Mouse (Mus musculus) spleen, adult 2 months (tissue): ENCODE results near the gene Flywch1. TPM values are rescaled to one million over a fixed set of nuclear protein-coding genes. Genes with fewer than 3 reads are reported as not detected.
"Not testable (repeated sequence)": the region's sequence is repeated elsewhere in the genome, so short reads cannot be mapped to it uniquely, and the experiment has no call there.

Experiments
- DNase-seq, 2 experiments: peaks; one replicate each; pipeline versions ENCODE4 v3.0.0 to v3.0.0-alpha.2; 2012 to 2021; ENCODE audit warnings: low spot score in 2 of 2, low read depth in 1 of 2
- H3K27ac ChIP-seq: fragments of 200-500 bp; 2 replicates; pipeline ENCODE4 v1.5.1; 2012; ENCODE audit warnings: low read length, inconsistent platforms; ENCODE audit not compliant: insufficient read depth
- H3K27me3 ChIP-seq: fragments of 200-500 bp; 2 replicates; pipeline ENCODE4 v1.6.1; 2012; ENCODE audit warnings: mild to moderate bottlenecking, moderate library complexity, low read length, inconsistent platforms; ENCODE audit not compliant: control insufficient read depth, insufficient read depth
- H3K36me3 ChIP-seq: fragments of 200-500 bp; 2 replicates; pipeline ENCODE4 v1.6.1; 2012; ENCODE audit warnings: mild to moderate bottlenecking, low read length, inconsistent platforms; ENCODE audit not compliant: control insufficient read depth, insufficient read depth
- H3K4me1 ChIP-seq: fragments of 200-500 bp; 2 replicates; pipeline ENCODE4 v1.6.1; 2011; ENCODE audit warnings: inconsistent platforms; ENCODE audit not compliant: control insufficient read depth, insufficient read depth, insufficient read length
- H3K4me3 ChIP-seq: fragments of 200-500 bp; 2 replicates; pipeline ENCODE4 v1.5.1; 2011; ENCODE audit warnings: mild to moderate bottlenecking, inconsistent platforms; ENCODE audit not compliant: insufficient read depth, insufficient read length; ENCODE audit errors: extremely low read depth
- CTCF ChIP-seq: fragments of 200-500 bp; IDR thresholded peaks from 2 replicates; pipeline ENCODE4 v1.5.1; 2011; ENCODE audit warnings: mild to moderate bottlenecking, inconsistent platforms; ENCODE audit not compliant: insufficient read depth, insufficient read length, insufficient replicate concordance; ENCODE audit errors: extremely low read depth
- POLR2A ChIP-seq: fragments of 200-500 bp; IDR thresholded peaks from 2 replicates; pipeline ENCODE4 v1.6.1; 2011; ENCODE audit warnings: low read depth, low read length, inconsistent platforms
- WGBS: fragments of 180-500 bp; shearing (Covaris S2); methylation state at CpG from one replicate; pipeline ENCODE4 v1.1.7; 2018; 5-methylcytosine and 5-hydroxymethylcytosine counted together
- polyA plus RNA-seq: library from polyadenylated mRNA; depleted of rRNA; stranded (reverse); fragments of >200 nt; gene quantifications from 2 replicates; pipeline ENCODE4 v1.2.3, GENCODE M21; 2012

The Flywch1 gene
- polyA plus RNA-seq, 1 experiment: 17.4 TPM

- no peak for DNase-seq
- TF ChIP-seq POLR2A (no peak), CTCF (no peak)
- Histone ChIP-seq H3K27ac (no peak overlapping the region), H3K4me3 (no peak overlapping the region), H3K27me3 (no peaks in the 10 kb centered on the region), H3K36me3 (no peaks in the 10 kb centered on the region), H3K4me1 (peaks cover 4% of the 10 kb centered on the region; the same call in 1 of the 2 replicates)
- whole genome bisulfite sequencing: 46% methylated on average over 2 of the region's 2 CpGs
Observed at GRCm38 (mm10) chr17:23778447-23778846, 7.0 kb upstream of the Flywch1 start.

DNA sequence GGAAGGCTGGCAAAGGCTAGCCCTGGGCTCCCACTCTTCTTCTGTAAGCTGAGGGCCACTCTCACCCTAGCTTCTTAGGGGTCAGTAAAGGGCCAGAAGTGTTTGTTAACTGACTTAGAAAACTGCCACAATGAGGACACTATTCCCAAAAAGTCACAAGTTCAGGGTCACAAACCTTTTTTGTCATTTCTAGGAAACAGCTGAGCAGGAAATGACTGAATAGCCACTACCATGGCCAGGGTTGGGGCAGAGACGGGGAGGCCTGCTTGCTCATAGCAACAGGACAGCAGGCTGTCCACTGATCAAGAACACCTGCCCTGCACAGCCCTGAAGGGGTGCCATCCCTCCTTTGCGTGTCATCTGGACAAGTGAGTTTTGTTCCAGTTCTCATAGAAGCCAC is 5.7 kb upstream of the Flywch1 start:
- Histone ChIP-seq H3K27ac (no peak overlapping the region), H3K36me3 (no peaks in the 10 kb centered on the region), H3K4me1 (peaks cover 4% of the 10 kb centered on the region; the same call in 1 of the 2 replicates), H3K4me3 (no peak overlapping the region), H3K27me3 (no peaks in the 10 kb centered on the region)
- no peak for DNase-seq
- WGBS: 75% methylated on average over 2 of the region's 2 CpGs
- TF ChIP-seq POLR2A (no peak), CTCF (no peak)

- Histone ChIP-seq H3K36me3 (no peaks in the 10 kb centered on the region), H3K27me3 (no peaks in the 10 kb centered on the region), H3K27ac (no peak overlapping the region), H3K4me3 (no peak overlapping the region), H3K4me1 (peaks cover 4% of the 10 kb centered on the region; the same call in 1 of the 2 replicates)
- 91% methylated on average over 10 of the region's 10 CpGs for WGBS
- no peak for DNase-seq
- TF ChIP-seq CTCF (no peak), POLR2A (no peak)
Observed at GRCm38 (mm10) chr17:23776216-23776615, 4.8 kb upstream of the Flywch1 start.

- Histone ChIP-seq H3K36me3 (no peaks in the 10 kb centered on the region), H3K27me3 (no peaks in the 10 kb centered on the region), H3K4me3 (no peak overlapping the region), H3K27ac (no peak overlapping the region), H3K4me1 (peaks cover 4% of the 10 kb centered on the region; the same call in 1 of the 2 replicates)
- DNase-seq: peak; percentile 75 to 86
- TF ChIP-seq CTCF: peak; percentile 93
- no peak for TF ChIP-seq POLR2A
- WGBS: 3% methylated on average over 12 of the region's 12 CpGs
Observed at GRCm38 (mm10) chr17:23774090-23774489, 2.7 kb upstream of the Flywch1 start.

GRCm38 (mm10) chr17:23773676-23774075 is 2.3 kb upstream of the Flywch1 start:
- H3K4me3 ChIP-seq: no peak overlapping the region

DNA sequence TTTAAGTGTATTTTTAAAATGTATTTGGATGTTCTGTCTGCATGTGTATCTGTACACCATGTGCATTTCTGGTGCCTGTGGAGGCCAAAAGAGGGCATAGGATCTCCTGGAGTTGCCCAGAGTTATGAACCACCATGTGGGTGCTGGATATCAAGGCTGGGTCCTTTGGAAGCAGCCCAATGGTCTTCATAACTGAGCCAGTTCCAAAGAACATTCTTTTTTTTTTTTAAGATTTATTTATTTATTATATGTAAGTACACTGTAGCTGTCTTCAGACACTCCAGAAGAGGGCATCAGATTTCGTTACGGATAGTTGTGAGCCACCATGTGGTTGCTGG is 786 bp upstream of the Flywch1 start:
- not testable (repeated sequence) for H3K4me3 ChIP-seq, H3K36me3 ChIP-seq, H3K4me1 ChIP-seq, DNase-seq, H3K27ac ChIP-seq, H3K27me3 ChIP-seq
- 76% methylated on average over 2 of the region's 2 CpGs for WGBS

More at GRCm38 (mm10) chr17:23773676-23774075, 2.3 kb upstream of the Flywch1 start:
- no peak for DNase-seq
- Histone ChIP-seq H3K27ac (no peak overlapping the region), H3K4me1 (peaks cover 4% of the 10 kb centered on the region; the same call in 1 of the 2 replicates), H3K27me3 (no peaks in the 10 kb centered on the region), H3K36me3 (no peaks in the 10 kb centered on the region)
- WGBS: 72% methylated on average over 6 of the region's 6 CpGs
- TF ChIP-seq CTCF (no peak), POLR2A (no peak)

DNA sequence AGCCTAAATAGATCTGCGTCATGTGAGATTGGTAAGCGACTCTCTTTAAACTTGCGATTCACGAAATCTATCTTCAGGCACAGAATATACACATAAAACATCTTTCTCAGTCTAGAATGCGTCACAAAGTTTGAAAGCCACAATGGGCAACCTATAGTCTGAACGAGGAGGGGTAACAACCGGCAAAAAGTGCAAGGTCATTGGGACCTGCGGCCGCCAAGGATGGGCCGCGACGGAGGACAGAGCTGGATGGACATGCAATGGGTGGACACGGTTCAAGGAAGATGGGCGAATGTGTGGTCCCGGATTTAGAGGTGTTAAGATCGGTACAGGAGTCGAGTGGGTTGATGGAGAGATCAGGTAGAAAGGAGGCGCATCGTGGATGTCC is 512 bp downstream of the Flywch1 start:
- H3K27ac ChIP-seq: peak overlapping the region; percentile 15; the same call in 1 of the 2 replicates
- TF ChIP-seq POLR2A: no peak
- TF ChIP-seq CTCF: no peak

GRCm38 (mm10) chr17:23770493-23770892 is 909 bp downstream of the Flywch1 start:
- DNase-seq: no peak
- WGBS: 63% methylated on average over 2 of the region's 2 CpGs
- Histone ChIP-seq H3K4me3 (peak overlapping the region; percentile 75; the same call in 1 of the 2 replicates), H3K27me3 (no peaks in the 10 kb centered on the region), H3K27ac (no peak overlapping the region), H3K4me1 (no peaks in the 10 kb centered on the region), H3K36me3 (no peaks in the 10 kb centered on the region)
- TF ChIP-seq POLR2A: no peak
- TF ChIP-seq CTCF: no peak

More for the DNA sequence above, 512 bp downstream of the Flywch1 start:
- WGBS: 3% methylated on average over 19 of the region's 19 CpGs
- peak overlapping the region; percentile 75 for H3K4me3 ChIP-seq
- no peaks in the 10 kb centered on the region for H3K27me3 ChIP-seq
- no peak for DNase-seq
- H3K4me1 ChIP-seq: no peaks in the 10 kb centered on the region
- H3K36me3 ChIP-seq: no peaks in the 10 kb centered on the region
